In the genomic region with DNA sequence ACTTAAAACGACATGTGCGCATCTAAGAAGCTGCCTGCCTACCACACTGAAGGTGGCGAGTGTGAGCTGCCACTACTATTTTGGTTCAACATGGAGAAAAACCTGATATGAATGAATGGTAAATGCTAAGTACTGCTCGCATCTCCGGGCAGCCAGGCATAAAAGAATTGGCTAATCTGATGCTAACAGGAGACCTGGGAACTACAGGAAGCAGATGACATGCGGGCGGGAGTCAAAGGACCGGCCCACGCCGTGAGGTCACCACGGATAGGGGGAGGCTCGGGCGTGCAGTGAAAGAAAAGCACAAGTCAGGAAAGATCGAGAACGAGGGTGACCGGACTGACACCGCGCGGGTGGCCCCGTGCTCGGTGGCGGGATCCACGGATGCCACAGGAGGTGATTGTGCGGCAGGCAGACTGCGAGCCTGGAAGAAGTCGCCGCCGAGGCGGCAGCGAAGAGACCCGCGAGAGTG, we compare ENCODE assay signal across 8 mouse cellular contexts. TPM values are rescaled to one million over a fixed set of nuclear protein-coding genes. Genes with fewer than 3 reads are reported as not detected.
A peak's percentile ranks its signal among the peaks of the same experiment; 100 is the strongest.
DNase-seq lines count a peak whose midpoint lies in the region; ATAC-seq and TF ChIP-seq lines count a peak whose summit lies in the region.

No protein-coding gene starts in this region.

- H3K27ac ChIP-seq in brown adipose tissue, adult 24 weeks (replicated peaks; ENCODE audit: low read depth, low read length): peak overlapping the region; percentile 23; the same call in 1 of the 2 replicates
- H3K27ac ChIP-seq in heart, embryonic 15.5 days: peak overlapping the region; percentile 42
- H3K27ac ChIP-seq in liver, embryonic 16.5 days (ENCODE audit: low read length): peak overlapping the region; percentile 65
- H3K27ac ChIP-seq in neural tube, embryonic 11.5 days (ENCODE audit: low read depth, low read length): no peak overlapping the region
- H3K27ac ChIP-seq in testis, adult 2 months (ENCODE audit: control insufficient read depth, insufficient read depth, low read depth, low read length): peak overlapping the region; percentile 55

- H3K4me3 ChIP-seq in E14TG2a.4 (replicated peaks; ENCODE audit: low read length): peak overlapping the region; percentile 98
- peak overlapping the region; percentile 87 for H3K4me3 ChIP-seq in brown adipose tissue, adult 24 weeks (ENCODE audit: insufficient read depth, low read depth, low read length)
- H3K4me3 ChIP-seq in heart, embryonic 15.5 days: peak overlapping the region; percentile 79
- peak overlapping the region; percentile 91 for H3K4me3 ChIP-seq in liver, embryonic 16.5 days (ENCODE audit: low read depth, low read length)
- peak overlapping the region; percentile 88 for H3K4me3 ChIP-seq in neural tube, embryonic 11.5 days (ENCODE audit: low read depth, low read length)
- peak overlapping the region; percentile 94 for H3K4me3 ChIP-seq in testis, adult 2 months (ENCODE audit: control insufficient read depth, low read depth, low read length)

- ATAC-seq in erythroid progenitor cell, adult 5-6 weeks (replicated peaks; ENCODE audit: low FRiP score, poor library complexity, severe bottlenecking): peak; percentile 74
- ATAC-seq in heart, embryonic 15.5 days (replicated peaks; ENCODE audit: insufficient number of reproducible peaks, insufficient read depth, low FRiP score, low read depth): 0 out of 2 replicates have a peak, but pooled peaks have one; percentile 22
- peak; percentile 79 for ATAC-seq in liver, embryonic 16.5 days (ENCODE audit: low read depth)
- peak; percentile 64 for ATAC-seq in neural tube, embryonic 11.5 days (ENCODE audit: insufficient read depth, low FRiP score, low TSS enrichment)

- peaks cover 14% of the 10 kb centered on the region for H3K27me3 ChIP-seq in E14TG2a.4 (ENCODE audit: insufficient read depth, low read length)
- no peaks in the 10 kb centered on the region for H3K27me3 ChIP-seq in heart, embryonic 15.5 days
- H3K27me3 ChIP-seq in liver, embryonic 16.5 days (ENCODE audit: control insufficient read depth, insufficient read depth, low read depth, low read length): no peaks in the 10 kb centered on the region
- no peaks in the 10 kb centered on the region for H3K27me3 ChIP-seq in neural tube, embryonic 11.5 days (ENCODE audit: control insufficient read depth, insufficient read depth, low read length)
- H3K27me3 ChIP-seq in testis, adult 2 months (ENCODE audit: control insufficient read depth, insufficient read depth, low read length): no peaks in the 10 kb centered on the region

- DNase-seq in kidney, postnatal 10 days: peak; percentile 68
- no peak for DNase-seq in neural tube, embryonic 11.5 days (ENCODE audit: low spot score)

- H3K4me2 ChIP-seq in heart, embryonic 15.5 days: peak overlapping the region; percentile 84
- peak overlapping the region; percentile 87 for H3K4me2 ChIP-seq in liver, embryonic 16.5 days (ENCODE audit: low read depth, low read length)
- H3K4me2 ChIP-seq in neural tube, embryonic 11.5 days (ENCODE audit: low read depth): peak overlapping the region; percentile 68

- TF ChIP-seq CTCF in E14TG2a.4 (conservative IDR thresholded peaks at IDR 0.05; ENCODE audit: low read length): no peak
- no peak for TF ChIP-seq CTCF in testis, adult 2 months (IDR thresholded peaks at IDR 0.05; ENCODE audit: control insufficient read depth, insufficient read depth, insufficient replicate concordance, low read depth, low read length)

- under 1% methylated on average over 32 of the region's 32 CpGs for WGBS in heart, embryonic 15.5 days
- under 1% methylated on average over 32 of the region's 32 CpGs for WGBS in liver, embryonic 16.5 days (ENCODE audit: insufficient replicate concordance)
- WGBS in neural tube, embryonic 11.5 days: 1% methylated on average over 32 of the region's 32 CpGs

- peaks cover 9% of the 10 kb centered on the region for H3K4me1 ChIP-seq in E14TG2a.4 (replicated peaks; ENCODE audit: low read depth, low read length)
- H3K4me1 ChIP-seq in brown adipose tissue, adult 24 weeks (ENCODE audit: control insufficient read depth, insufficient read depth, insufficient read length, low read length): no peaks in the 10 kb centered on the region
- peaks cover 9% of the 10 kb centered on the region for H3K4me1 ChIP-seq in heart, embryonic 15.5 days (replicated peaks)
- peaks cover 12% of the 10 kb centered on the region for H3K4me1 ChIP-seq in liver, embryonic 16.5 days (ENCODE audit: control insufficient read depth, low read depth, low read length)
- H3K4me1 ChIP-seq in neural tube, embryonic 11.5 days (ENCODE audit: control insufficient read depth, insufficient read depth, low read length): peaks cover 3% of the 10 kb centered on the region; the same call in 1 of the 2 replicates
- no peaks in the 10 kb centered on the region for H3K4me1 ChIP-seq in testis, adult 2 months (ENCODE audit: control insufficient read depth, insufficient read depth, low read length)

- H3K36me3 ChIP-seq in E14TG2a.4 (ENCODE audit: insufficient read depth, low read length): peaks cover 20% of the 10 kb centered on the region
- no peaks in the 10 kb centered on the region for H3K36me3 ChIP-seq in heart, embryonic 15.5 days
- no peaks in the 10 kb centered on the region; the same call in 1 of the 2 replicates for H3K36me3 ChIP-seq in liver, embryonic 16.5 days (ENCODE audit: control insufficient read depth, insufficient read depth)
- H3K36me3 ChIP-seq in neural tube, embryonic 11.5 days (ENCODE audit: control insufficient read depth, insufficient read depth, low read length): no peaks in the 10 kb centered on the region
- no peaks in the 10 kb centered on the region for H3K36me3 ChIP-seq in testis, adult 2 months (ENCODE audit: control insufficient read depth, insufficient read depth, low read length)

- peak overlapping the region; percentile 70 for H3K9ac ChIP-seq in heart, embryonic 15.5 days
- H3K9ac ChIP-seq in liver, embryonic 16.5 days (ENCODE audit: low read depth, low read length): peak overlapping the region; percentile 82
- H3K9ac ChIP-seq in neural tube, embryonic 11.5 days (ENCODE audit: low read length): peak overlapping the region; percentile 56

- no peaks in the 10 kb centered on the region for H3K9me3 ChIP-seq in E14TG2a.4 (ENCODE audit: low read length)
- no peaks in the 10 kb centered on the region for H3K9me3 ChIP-seq in heart, embryonic 15.5 days (replicated peaks)
- no peaks in the 10 kb centered on the region for H3K9me3 ChIP-seq in liver, embryonic 16.5 days (replicated peaks; ENCODE audit: control insufficient read depth, low read length)
- H3K9me3 ChIP-seq in neural tube, embryonic 11.5 days (ENCODE audit: control insufficient read depth, low read length): no peaks in the 10 kb centered on the region

- no peak for TF ChIP-seq POLR2A in testis, adult 2 months (IDR thresholded peaks at IDR 0.05; ENCODE audit: control insufficient read depth, low read depth, low read length)

RNA-seq across cellular contexts. Expression of gene Shq1, which starts 0.6 kb away (rescaled TPM):
- polyA plus RNA-seq in brown adipose tissue, adult 24 weeks (2012; ENCODE audit: insufficient read depth, insufficient read length, missing spikeins): 1.2 and 1.9 TPM in 2 replicates
- total RNA-seq in erythroid progenitor cell, adult 5-6 weeks (2015; ENCODE audit: low replicate concordance): under 0.01 and 1.7 TPM in 2 replicates
- total RNA-seq in erythroid progenitor cell, adult 5-6 weeks (2017; ENCODE audit: low replicate concordance): 0.30 and 3.7 TPM in 2 replicates
- 9.6 and 11.3 TPM in 2 replicates for polyA plus RNA-seq in heart, embryonic 15.5 days (2015; fragmentation: Nextera tagmentation; extraction: Ambion mirVana)
- polyA plus RNA-seq in liver, embryonic 16.5 days (2015; fragmentation: Nextera tagmentation; extraction: Ambion mirVana): 8.1 and 8.4 TPM in 2 replicates
- 16.1 and 17.0 TPM in 2 replicates for polyA plus RNA-seq in neural tube, embryonic 11.5 days (2014; fragmentation: Nextera tagmentation; extraction: Ambion mirVana)
- 5.3 and 5.8 TPM in 2 replicates for polyA plus RNA-seq in testis, adult 2 months (2012; rRNA removed)

RNA-seq across cellular contexts. Expression of gene Gxylt2, which starts 34.1 kb away (rescaled TPM):
- 0.33 and 0.87 TPM in 2 replicates for polyA plus RNA-seq in brown adipose tissue, adult 24 weeks (2012; ENCODE audit: insufficient read depth, insufficient read length, missing spikeins)
- not detected in 2 replicates for total RNA-seq in erythroid progenitor cell, adult 5-6 weeks (2015; ENCODE audit: low replicate concordance)
- not detected in 2 replicates for total RNA-seq in erythroid progenitor cell, adult 5-6 weeks (2017; ENCODE audit: low replicate concordance)
- 5.0 and 6.3 TPM in 2 replicates for polyA plus RNA-seq in heart, embryonic 15.5 days (2015; fragmentation: Nextera tagmentation; extraction: Ambion mirVana)
- 0.06 and 0.08 TPM in 2 replicates for polyA plus RNA-seq in liver, embryonic 16.5 days (2015; fragmentation: Nextera tagmentation; extraction: Ambion mirVana)
- 3.0 and 5.0 TPM in 2 replicates for polyA plus RNA-seq in neural tube, embryonic 11.5 days (2014; fragmentation: Nextera tagmentation; extraction: Ambion mirVana)
- 1.6 and 2.0 TPM in 2 replicates for polyA plus RNA-seq in testis, adult 2 months (2012; rRNA removed)

Comparison
In these comparisons a context has a peak if more than half of its experiments do, and no peak if none do; other contexts are left out.
1. ATAC-seq: peak in every context shown above with its lines; median percentile 79 in liver, embryonic 16.5 days; 74 in erythroid progenitor cell, adult 5-6 weeks; 64 in neural tube, embryonic 11.5 days; 22 in heart, embryonic 15.5 days.